Mouse (Mus musculus) cerebellum, postnatal 25 days (tissue): ENCODE measurements at regions not wholly inside any gene's neighbourhood (a gene's known extent, or its start where the extent isn't known, plus 50 kb on each side); places are given as distances from the start of the nearest gene placed in this dataset.

Source experiments
- DNase-seq, 2 experiments: peaks; one replicate each; pipeline ENCODE4 v3.0.0; 2021; ENCODE audit warnings: mixed read lengths in 2 of 2

DNA sequence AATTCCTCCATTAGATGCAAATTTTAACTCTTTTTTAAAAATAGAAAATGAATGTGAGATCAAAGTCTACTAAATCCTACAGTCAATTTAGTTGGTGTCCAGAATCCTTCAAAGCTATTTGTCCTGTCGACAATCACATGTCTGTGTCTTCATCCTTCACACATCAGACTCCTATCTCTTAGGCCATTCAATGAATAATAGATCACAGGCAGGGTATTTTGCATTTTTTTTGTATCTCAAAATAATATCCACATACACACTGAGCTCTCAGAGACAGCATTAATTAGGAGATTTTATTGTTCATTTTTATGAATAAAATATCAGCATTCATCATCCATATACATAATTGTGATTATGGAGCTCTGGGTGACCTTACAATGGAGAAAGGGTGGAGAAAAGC is 427.2 kb downstream of the Hao1 start:
- no peak for DNase-seq

DNA sequence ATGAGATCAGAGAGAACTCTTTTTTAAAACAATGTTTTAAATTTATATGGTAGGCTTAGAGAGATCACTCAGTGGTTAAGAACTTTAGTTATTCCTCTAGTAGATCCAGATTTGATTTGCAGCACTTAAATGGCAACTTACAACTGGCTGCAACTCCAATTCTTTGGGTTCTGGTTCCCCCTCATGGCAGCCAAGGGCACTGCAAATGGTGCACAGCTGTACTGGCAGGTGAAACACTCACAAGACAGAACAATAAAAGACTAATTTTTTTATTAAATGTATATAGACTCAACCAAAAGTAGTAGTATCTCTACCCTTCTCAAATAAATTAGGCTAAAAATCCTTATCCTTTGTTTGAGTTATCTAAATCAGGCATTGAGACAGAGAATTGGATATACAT is 446.9 kb downstream of the Hao1 start:
- DNase-seq = no peak

DNA sequence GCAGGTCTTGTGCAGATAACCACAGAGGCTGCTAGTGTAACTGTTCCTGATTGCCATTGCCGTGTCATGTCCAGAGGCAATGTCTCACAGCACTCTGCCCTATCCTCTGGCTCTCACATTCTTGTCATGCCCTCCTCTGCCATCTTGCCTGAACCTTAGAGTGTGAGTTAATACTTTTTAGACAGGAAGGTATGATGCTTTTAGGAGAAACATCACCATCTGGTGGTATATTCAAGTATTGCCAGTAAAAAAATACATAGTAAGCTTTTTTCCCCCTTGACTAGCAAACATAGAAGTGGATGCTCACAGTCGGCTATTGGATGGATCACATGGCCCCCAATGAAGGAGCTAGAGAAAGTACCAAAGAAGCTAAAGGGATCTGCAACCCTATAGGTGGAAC is 465.8 kb downstream of the Hao1 start:
- no peak for DNase-seq

DNA sequence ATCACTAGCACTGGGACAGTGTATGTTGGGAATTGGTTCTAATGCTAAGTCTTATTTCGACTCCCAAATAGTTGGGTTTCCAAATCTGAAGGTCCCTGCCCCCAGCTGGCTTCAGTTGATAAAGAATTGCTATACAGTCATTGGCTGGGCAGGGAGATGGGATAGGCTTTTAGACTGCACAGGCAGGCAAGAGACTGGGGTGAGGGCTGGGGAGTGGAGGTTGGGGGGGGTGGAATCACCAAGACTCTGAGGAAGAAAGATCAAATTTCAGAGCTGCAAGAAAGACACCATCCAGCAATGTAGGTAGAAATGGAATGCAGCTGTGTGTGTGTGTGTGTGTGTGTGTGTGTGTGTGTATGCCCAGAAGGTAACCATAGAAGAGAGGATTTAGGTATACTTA is 474.0 kb downstream of the Hao1 start:
- no peak for DNase-seq

DNA sequence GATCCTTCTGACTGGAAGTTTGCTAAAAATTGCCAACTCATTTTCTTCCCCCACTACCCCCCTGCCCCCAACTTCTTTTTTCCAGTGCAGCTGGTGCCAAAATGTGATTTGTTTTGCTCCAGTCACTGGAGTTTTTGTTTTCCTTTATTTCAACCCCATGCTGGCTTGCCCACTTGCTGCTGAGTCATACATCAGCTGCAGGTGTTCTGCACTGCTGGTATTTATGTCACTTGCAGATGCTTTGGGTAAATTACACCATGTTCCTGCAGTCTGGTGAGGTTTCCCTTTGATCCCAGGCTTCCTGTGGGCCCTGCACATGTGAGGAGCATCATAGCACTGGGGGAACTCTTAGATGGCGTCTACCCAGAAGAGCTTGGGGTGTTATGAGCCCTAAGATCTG is 476.2 kb downstream of the Hao1 start:
- DNase-seq = no peak

DNA sequence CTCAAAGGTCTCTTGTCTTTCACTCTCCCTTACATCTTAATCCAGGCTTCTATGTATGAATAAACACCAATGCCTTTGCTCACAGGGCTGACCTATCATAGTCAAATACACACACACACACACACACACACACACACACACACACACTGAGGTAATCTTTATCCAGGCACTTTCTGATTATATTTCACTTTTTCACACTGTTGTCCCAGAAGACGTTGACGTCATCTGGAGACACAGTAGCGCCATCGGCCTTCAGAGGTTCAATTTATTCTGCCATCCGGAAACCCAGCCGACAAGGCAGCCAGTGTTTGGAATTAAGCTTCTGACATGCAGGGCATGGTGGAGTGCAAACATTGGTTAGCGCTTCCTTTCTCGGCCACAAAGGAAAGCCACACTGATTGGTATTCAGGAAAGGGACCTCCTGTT is 486.2 kb downstream of the Hao1 start:
- DNase-seq = no peak

DNA sequence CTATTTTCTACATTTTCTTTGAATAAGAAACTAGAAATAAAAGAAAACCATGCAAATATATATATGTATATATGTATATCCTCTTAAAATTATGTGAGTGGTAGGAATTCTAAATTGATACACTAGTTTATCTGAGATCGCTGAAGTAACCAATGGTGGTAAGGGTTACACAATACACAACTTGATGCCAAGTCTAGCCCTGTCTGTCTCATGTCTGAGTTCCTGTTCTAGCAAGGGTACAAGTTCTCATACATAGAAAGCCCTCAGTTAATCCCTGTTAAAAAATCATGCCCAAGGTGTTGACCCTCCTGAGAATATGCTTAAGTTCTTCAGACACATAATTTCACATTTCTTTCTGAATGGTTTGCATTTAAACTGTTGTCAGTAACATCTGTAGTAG is 486.8 kb downstream of the Hao1 start:
- DNase-seq = no peak

DNA sequence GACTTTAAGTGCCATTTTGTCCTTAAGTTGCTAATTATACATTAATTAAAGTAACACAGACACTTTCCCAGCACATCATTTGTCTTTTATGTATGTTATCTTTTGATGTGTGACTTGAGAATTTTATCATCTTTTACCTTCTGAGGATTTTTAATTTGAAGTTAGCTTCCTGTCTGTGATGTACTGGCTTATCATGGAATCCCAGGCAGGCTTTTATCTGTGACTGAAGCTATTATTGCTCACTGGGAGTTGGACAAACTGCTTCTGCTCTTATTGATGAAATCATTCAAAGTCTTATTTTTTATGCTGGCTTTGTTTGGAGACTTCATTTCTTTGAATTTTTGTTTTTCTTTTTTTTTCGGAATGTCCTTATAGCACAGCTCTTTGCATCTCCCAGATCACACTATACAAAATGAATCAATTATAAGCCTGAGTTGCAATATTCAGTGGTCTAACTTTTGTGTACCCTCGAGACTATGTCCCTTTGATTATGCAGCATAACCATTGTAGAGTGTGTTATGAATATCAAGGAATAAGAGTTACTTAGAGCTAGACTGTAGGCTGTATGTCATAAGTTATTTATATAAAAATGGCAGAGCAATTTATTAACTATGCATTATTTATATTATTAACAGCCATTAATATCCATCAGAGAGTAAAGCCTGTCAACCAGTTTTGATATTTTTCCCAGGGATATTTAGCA is 494.1 kb downstream of the Hao1 start:
- DNase-seq = no peak

DNA sequence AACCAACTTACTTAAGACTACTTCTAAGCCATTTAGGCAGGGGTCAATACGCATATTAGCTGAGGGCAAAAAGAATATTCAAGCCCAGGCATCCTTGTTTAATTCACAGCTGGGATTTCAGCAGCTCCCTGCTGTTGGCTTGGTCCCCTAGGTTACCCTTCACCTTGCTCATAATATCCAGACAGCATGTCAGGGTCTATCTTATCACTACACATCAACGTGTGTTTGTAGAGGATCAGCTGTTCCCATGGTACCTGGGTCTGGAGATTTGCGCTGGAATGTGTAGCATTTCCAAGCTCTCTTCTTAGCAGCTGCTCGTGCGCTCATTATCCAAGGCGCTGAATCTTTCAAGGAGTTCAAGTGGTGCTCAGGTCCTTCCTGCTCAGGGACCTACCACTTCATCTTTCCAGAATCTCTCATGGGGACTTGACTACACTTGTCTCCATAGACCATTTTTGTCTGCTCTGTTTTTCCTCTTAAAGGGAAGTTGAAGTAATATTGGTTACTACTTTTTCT is 484.5 kb downstream of the Bmp2 start:
- DNase-seq = no peak

DNA sequence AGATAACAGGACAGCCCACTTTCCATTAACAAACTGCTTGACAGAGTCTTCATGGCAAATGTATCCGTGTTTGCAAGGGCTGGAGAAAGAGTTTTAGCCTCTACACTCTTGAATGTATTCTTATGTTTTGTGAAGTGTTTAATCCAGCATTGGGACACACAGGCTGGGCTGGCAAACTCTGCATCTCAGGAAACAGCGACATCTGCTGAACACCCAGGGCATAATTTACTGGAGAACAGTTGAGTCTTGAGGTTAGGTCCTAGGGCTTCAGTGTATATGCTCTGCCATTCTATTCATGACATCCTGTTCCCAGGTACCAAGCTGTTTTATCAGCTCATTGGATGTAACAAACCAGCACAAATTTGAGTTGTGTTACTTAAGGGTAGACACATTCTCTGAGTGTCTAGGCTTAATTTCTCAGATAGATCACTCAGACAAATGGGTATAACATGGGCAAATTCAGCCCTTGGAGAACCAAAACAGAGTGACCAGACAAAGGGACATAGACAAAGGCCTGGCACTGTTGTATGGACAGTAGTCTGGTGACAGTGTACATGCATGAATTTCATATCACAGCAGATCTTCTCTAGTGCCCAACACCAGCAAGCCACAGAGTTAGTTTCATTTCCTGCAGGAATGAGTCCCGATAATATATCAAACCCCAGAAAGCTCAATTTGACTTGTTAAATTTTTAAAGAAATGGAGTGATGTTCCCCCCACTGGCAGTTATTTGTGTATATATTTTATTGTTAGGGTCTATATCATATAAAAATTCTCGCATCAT is 477.9 kb downstream of the Bmp2 start:
- peak; percentile 17 to 58 for DNase-seq

DNA sequence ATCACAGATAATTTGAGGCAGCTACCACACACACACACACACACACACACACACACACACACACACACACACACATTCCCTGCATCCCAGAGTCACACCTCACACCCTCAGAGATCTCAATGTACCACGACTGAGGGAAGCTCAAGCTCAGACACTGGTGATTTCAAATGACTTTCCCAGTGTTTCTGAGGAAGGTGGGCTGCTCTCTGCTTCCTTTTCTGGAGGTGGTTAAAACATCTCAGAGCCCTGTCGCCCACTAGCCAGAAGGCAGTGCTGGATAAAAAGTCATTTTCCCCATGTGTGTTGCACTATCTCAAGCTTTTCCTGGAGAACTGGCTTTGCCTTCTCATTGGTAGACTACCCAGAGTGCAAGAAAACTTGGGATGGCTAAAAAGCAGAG is 477.2 kb downstream of the Bmp2 start:
- no peak for DNase-seq

DNA sequence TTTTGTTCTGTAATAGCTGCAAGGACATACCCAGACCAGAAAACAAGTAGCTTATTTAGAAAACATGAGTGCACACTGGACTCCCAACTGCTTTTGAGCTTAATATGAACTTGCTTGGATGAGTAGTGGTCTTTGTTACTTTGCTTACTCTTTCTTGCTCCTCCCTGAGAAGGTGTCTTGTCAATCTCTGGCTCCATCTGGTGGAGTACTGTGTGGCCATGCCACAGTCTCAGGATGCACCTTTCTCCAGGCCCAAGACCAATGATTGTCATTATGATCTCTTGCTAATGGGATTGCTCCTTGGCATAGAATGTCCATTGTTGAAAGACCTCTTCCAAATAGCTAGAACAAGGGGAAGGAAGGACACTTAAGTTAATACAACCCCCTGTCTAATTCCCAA is 465.1 kb downstream of the Bmp2 start:
- DNase-seq = peak; percentile 7 to 36

DNA sequence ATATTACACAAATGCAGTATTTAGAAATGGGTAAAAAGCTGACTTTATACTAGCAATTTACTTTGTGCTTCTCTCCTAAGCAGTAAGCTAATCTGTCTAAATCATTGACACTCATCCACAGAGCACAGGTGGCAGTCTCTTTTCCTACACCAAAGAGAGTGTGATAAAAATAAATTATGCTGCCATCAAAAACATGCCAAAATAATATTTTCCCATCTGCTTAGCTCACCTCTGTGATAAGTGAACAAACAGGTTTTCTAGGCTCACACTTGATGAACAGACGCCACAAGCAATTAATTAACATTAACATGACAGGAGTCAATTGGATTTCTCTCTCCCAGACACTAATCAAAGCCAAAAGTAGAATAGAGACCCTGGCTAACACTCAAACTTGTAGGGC is 451.2 kb downstream of the Bmp2 start:
- no peak for DNase-seq

DNA sequence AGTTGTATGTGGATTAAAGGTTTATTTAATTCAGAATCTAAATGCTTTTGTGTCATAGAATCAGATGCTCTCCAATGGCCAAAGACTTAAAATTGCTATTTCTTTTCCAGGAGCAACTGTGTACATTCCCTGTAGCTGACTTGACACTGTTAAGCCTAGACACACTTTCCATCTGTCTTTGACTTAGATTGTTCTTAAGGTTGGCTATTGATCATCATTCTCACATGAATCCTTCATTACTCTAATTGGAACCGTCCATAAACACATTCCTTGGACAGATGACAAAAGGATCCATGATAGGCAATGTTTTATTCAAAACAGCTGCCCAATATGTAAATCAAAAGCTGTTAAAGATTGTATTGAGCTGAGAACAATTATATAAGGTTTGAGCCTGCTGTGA is 442.8 kb downstream of the Bmp2 start:
- DNase-seq = no peak

DNA sequence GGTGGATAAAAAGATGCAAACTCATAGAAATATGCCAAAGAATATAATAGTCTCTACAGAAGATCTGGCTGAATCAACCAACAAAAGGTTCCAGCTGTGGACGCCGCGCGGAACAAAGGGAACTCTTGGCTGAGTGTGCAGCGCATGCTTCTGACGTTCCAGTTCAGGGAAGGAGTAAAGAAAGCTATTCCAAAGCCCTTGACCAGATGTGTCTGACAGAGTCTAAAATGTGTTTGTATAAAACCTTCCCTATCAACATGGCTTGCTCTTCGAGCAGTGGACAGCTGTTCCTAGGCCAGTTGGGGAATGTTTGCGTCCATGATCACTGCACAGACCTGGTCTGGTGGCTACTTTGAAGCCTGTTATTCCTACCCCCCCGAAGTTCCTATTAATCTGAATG is 442.4 kb downstream of the Bmp2 start:
- DNase-seq = no peak

DNA sequence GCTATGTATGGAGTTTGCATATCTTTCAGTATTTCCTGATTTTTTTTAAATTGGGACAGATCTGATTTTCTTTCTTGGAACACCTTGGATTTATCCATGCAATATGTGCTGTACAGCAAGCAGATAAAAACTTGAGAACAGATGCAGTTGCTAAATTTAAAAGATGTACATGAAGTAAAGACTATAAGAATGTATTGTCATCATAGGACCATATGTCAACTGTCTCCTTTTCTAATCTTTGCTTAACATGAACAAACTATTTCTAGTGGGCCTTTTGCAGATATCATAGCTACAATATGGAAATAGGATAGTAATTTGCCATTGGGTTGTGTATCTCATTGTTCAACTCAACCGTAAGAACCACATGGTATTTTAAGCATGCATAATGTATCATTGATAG is 435.7 kb downstream of the Bmp2 start:
- DNase-seq = no peak
